Mouse (Mus musculus) B cell, adult 2 months (primary cell): ENCODE data around the gene Hcrtr1.

Experiments
- DNase-seq, 2 experiments: peaks; one replicate each; pipeline ENCODE4 v3.0.0; 2022

Gene Hcrtr1

DNA sequence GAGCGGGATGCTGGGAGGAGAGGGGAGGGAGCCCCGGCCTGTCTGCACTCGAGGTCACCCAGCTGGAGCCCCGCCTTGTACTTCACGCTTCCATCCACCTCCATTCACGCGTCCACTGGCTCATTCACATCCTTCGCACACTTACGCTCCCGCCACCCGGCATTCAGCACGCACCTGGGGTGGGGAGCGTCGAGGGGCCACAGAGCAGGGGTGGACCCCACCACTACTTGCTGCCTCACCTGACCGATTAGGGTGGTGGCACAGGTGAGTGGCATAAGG lies at the start of gene Hcrtr1:
TSS of gene Hcrtr1 (minus strand) at position 146 of the 279 bp plus-strand sequence.
- DNase-seq = no peak

DNA sequence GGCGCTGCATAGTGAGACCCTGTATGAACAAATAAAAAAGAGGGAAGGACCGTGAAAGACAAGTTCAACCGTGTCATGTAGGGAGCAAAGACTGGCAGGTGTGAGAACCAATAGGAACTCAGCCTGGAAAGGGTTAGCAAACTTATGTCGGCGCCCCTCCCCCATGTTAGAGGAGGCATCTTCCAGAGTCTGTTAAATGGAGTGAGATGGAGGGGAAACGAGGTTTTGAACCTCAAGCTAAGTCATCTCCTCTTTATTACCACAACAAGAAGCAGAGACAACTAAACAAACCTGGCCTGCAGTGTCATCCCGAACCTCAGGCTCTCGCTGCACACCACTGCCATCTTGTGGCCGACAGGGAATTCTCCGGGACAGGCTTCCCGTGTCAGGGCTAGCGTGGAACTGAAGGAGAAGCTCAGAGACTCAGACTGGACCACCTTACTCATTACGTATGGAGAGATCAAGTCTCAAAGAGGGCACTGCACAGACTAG lies 49.7 kb upstream of the Hcrtr1 start:
- peak; percentile 72 to 75 for DNase-seq

DNA sequence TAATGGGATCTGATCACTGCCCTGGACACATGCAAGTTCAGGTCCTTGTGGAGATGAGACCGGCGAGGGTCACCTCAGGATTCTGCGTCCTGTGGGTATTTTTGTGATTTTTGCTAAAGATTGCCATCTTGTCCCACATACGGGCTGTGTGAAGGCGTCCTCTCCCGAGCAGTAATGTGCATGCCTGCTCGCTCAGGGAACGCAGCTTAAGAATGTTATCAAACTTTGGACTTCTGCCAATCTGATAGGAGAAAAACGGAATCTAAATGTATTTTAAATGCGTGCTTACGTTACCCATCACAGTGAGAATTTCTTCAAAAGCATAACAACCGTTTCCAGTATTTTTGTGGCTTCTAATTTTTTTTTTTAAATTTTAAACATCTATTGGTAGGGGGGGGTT lies 47.7 kb upstream of the Hcrtr1 start:
- no peak for DNase-seq

DNA sequence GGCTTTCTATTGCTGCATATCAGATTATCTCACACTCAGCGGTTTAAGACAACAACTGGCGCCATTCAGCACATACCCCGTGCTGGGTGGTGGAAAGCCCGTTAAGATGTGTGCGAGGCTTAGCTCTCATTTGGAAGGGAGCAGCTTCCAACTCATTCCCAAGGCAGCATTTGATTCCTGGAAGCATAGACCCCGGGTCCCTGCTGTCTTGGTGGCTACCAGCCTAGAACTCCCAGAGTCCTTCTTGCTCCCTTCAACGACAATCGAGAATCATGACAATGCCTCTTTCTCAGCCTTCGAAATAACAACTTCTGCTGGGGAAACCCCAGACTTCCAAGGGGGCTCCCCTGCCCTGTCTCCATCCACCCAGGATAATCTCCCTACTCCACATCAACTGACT lies 47.3 kb upstream of the Hcrtr1 start:
- no peak for DNase-seq

DNA sequence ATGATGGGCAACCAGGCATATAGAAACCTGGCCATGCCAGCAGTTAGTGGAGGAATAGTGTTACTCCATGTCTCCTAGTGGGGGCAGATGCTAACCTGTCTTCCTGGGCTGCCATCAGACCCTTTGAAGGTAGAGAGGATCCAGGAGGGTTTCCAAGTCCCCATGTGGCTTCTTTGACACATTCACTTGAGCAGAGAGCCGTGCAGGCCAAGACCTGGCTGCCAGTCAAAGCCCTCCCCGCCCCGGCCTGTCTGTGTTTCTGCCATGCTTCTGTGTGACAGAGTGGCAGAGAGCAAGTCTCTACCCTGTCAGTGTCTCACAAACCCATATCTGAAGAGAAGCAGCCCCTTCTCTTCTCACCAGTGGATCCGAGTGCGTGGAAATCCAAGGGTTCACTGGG lies 44.7 kb upstream of the Hcrtr1 start:
- no peak for DNase-seq

DNA sequence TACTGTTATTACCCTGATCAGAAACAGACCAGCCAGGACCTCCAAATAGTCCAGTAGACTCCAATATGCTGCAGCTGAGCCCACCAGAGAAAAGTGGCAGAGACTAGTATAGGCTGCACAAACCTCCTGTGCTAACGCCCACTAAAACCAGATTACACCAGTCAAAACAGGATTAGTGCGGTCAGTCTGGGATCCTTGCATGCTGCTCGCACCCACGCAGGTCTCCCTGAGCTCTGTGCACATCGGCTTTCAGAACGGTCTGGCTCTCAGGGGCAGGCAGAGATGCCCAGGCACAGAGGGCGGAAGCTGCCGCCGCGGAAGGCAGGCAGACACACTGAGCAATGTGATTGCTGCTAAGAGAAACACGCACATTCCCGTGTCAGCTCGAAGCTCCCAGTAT lies 43.9 kb upstream of the Hcrtr1 start:
- DNase-seq = no peak

DNA sequence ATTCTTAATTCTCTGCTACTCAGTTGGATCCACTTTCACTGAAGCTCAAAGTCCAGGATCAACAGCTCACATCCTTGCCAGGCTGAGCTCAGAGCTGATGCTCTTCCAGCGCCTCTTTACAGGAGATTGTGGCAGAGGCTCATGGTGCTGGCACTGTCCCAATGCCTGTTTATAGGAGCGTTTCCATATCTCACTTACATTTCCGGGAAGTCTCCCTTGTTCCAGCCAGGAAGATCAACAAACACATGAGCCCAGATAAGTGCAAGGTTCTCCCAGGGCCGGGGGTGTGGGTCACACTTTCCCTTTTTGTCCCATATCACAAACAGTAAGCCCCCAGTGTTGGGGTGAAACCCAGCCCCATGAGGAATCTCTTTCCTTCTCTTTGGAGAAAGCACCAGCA lies 42.7 kb upstream of the Hcrtr1 start:
- DNase-seq = no peak

DNA sequence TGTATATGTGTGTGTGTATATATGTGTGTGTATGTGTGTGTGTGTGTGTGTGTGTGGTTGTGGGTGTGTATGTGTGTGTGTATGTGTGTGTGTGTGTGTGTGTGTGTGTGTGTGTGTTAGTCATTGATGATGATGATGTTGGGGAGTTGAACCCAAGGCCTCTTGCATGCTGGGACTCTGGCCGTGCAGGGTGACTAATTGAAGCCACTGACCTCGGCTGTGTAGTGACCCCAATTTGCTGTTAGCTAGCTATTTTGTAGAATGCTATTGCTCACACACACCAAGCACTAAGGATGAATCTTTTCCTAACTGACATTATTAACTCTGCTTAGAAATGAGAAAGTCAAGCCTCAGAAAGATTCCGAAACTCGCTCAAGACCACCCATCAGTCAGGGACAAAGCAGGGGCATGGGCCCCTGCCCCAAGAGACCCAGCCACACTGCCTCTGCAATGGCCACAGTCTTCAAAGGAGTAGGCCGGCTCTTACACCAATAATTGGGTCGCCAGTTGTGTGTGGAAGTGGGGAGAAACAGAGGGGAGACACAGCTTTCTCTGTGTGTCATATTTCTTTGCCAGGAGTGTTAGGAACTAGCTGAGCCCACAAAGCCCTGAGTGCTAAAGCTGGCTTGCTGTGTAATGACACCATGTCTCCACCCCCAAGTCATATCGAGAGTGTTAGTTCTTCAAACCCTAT lies 41.9 kb upstream of the Hcrtr1 start:
- no peak for DNase-seq

DNA sequence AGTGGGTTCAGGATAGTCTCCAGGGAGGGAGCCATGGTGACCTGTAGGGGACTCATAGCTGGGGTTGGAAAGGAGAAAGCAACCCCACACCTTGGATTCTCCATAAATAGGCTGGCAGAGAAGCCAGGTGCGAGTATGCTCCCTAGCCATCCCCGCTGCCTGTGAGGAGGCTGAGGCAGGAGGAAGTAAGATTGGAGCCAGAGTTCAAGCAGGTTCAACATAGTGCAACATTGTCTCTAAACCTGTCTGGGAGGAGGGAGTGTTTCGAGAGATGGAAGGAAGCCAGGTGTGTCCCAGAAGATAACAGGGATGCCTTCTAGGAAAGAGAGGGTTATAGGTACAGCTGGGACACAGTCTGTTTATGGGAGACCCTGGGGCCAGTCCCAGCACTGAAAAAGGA lies 40.7 kb upstream of the Hcrtr1 start:
- DNase-seq = no peak

DNA sequence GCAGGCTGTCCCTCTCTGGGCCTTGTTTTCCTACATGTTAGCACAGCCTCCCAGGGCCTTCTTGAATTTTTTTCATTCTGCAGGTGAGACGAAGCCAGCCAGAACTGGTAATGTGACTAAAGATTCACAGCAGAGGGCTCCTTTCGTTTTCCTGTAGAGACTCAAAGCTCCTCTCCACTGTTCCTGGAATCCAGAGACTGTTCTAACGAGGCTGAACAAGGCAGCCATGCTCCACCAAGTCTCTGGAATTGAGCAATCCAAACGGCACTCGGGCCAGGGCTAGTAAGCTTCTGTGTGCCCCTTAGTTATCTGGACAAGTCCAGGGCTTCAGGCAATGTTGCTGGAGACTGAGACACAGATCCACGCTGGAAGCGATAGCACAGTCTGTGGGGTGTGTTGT lies 38.4 kb upstream of the Hcrtr1 start:
- no peak for DNase-seq

DNA sequence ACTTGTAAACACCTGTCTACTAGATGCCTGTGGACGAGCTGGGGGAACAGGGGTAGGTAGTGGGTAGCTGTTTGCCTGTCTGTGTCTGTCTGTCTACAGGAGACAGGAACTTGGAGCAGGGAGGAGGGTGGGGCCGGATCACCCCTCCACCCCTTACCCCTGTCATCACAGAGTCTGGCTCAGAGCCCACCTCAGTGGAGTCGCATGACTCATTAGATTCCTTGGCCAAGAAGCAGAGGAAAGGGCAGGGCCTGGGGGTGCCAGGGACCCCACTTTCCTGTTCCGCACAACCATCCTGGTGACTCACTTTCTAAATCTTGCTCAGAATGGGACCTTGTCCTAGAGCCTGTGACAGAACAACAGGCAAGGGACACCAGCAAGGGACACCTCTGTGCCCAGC lies 37.9 kb upstream of the Hcrtr1 start:
- DNase-seq = no peak

DNA sequence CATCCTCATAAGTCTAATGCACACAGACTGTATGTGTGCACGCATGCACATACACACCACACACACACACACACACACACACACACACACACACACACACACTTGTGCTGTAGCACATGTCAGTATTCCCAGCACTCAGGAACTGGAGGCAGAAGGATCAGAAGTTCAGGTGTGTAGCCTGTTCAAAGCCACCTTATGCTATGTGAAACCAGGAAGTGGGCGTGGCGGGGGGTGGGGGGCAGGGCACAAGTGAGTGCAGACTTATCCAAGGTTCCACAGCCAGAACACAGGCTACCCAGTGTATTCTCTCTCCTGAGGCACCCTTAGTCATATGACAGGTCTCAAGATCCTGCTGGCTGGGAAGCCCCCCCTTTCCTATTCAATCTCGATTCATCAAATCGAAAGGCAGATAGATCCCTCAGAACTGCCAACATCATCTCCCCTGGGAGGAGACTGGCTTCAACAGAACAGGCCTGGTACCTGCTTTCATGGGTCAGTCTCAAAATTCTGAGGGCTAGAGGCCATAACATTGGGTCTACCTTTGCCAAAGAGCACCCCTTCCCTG lies 37.1 kb upstream of the Hcrtr1 start:
- no peak for DNase-seq

DNA sequence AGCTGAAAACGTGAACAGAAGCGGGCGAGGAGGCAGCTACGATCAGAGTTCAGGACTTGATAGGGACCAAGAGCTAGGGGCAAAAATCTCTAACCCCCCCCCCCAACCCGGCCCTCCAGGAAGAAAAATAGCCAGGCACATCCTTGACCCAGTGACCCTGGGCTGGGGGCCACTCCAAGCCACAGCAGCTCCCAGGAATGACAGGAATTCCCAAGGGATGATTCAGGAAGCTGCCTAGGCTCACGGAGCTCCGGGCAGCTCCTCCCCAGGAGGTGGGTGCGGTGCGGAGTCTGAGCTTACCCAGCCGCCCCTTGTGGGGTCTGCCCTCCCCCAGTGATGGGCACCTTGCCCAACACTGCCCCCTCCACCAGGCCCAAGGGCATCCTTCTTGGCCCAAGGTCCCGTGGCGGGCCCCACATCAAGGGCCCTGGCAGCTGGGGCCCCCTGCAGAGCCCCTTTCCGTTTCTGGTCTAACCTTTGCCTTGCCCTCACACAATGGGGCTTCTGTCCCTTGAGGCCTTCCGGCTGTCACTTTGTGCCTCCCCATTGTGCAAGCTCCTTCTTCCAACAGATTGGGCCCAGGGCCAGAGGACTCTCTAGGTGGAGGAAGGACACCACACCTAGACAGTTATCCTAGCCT lies 36.0 kb upstream of the Hcrtr1 start, which contains the start of gene Tinagl1:
TSS of gene Tinagl1 (minus strand) at position 51 of the 640 bp plus-strand sequence.
- no peak for DNase-seq

DNA sequence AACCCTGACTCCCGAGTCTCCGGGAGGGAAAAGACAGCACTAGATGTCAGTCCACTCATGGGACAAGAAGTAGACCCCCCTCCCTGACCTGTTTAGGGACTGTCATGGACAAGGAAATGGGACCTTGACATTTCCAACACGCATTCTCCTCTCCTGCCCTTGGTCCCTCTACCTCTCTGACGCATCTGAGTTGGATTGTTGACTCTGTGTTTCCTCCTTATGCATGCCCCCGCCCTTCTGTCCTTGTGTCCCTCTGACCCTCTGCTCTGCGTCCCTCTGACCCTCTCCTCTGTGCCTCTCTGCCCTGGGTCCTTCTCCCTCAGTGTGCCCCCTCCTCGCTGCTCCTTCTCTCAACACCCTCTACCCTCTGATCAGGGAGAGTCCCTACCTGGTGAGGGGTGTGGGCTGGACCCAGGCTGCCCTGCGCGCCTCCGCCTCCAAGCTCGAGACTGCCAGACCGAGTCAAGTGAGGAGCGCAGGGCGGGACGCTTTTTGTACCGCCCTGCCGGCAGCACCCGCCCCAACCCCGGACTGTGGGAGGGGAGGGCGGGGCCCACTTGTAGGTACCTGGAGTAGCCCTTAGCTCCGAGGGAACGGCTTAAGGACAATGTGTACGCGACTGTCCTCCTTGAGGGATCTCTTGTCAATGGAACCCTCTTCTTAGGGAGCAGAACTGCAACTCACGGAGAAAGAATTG lies 35.3 kb upstream of the Hcrtr1 start:
- peak in 1 of 2 experiments; percentile 4 for DNase-seq

DNA sequence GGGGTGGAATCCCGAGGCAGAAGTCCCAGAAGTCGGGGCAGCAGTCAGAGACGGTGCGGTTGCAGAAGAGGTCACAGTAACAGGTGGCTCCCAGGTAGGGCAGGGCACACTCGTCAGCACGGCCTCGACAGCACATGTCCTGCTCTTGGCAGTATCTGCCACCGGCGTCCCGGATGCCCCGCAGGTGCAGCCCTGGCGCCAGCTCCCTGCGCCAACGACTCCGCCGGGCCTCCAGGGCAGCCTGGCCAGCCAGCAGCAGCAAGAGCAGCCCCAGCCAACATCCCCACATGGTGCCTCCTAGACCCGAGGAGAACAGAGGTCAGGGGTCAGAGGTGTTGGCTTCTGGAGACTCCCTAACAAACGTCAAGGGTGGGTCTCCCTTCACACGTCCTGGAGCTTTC lies 34.8 kb upstream of the Hcrtr1 start:
- DNase-seq = no peak

DNA sequence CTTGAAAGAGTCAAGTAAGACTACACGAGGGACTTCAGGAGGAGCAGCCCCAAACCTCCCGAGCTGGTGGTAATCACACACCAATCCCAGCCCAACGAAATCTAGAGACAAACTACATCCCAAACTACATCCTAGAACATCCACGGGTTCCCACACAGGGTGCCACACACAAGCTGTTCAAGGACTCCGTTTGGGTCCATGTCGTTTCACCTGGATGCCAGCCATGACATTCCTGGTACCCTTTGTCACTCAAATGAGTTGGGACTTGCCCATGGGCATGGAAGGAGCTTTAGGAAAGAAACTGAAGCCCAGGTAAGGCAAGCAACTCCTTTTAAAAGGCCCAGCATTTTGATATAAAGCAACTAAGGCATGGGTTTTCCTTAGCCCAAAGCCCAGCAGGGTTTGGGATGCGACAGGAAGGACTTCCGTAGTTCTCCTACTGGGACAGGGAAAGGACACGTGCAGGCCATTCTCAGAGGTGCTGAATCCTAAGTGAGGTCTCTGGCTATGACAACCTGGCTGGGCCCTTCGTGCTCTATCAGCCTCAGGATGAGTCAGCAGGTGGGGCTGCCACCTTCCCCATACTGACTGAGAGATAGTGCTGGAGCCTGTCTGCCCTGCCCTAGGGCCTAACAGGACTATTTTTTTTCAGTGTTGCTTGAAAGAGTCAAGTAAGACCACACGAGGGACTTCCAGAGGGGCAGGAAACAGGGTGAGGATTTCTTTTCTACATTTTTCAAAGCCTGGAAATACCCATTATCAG lies 34.1 kb upstream of the Hcrtr1 start:
- DNase-seq = no peak

DNA sequence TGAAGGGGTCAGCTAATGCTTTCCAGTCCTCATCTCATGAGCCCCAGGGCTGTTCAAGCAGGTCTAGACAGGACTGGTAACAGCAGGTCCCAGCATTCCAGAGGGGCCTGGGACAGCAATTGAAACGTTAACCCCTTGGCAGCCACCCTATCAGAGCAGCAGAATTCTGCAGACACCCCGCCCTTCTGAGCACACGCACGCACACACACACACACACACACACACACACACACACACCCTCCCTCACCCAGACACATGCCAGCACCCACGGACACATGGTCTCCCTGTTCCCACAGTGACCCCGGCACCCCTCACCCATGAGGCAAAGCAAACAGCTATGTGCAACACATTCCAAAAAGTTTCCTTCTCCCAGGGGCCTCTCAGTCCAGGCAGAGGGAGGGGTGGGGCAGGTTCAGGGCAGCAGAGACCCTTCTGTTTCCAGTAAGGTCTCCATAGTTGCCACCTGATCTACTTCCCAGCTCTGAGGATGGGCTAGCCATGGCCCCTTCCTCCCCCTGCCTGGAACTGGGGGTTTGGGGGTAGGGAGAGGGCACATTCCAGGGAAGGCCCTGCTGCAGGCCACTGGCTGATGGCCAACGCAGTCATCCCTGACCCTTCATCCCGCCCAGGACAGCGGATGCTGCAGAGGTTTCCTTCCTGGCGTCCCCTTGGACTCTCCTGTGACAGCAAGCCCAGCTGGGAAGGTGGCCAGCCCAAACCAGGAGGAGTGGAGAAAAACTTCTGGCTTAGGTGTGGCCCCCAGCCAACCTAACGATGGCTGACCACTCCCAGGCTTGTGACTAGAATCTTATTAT lies 33.0 kb upstream of the Hcrtr1 start:
- DNase-seq = no peak

DNA sequence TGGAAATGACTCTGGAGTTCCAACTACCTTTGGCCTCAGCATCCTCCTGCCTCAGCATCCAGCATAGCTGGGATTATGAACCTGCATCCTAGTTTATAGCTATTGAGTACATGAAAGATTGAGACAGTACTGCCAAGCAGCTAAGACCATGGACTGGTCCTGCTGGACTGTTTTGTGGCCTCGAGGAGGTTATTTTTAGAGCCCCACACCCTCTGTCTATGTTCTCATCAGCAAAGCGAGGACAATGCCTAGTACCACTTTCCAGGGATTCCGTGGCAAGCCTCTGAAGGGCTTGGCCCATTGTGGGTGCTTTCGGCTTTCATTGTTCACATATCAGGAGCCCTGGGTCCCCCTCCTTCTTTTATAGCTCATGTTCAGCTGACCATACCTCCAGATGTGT lies 31.2 kb upstream of the Hcrtr1 start:
- DNase-seq = no peak

DNA sequence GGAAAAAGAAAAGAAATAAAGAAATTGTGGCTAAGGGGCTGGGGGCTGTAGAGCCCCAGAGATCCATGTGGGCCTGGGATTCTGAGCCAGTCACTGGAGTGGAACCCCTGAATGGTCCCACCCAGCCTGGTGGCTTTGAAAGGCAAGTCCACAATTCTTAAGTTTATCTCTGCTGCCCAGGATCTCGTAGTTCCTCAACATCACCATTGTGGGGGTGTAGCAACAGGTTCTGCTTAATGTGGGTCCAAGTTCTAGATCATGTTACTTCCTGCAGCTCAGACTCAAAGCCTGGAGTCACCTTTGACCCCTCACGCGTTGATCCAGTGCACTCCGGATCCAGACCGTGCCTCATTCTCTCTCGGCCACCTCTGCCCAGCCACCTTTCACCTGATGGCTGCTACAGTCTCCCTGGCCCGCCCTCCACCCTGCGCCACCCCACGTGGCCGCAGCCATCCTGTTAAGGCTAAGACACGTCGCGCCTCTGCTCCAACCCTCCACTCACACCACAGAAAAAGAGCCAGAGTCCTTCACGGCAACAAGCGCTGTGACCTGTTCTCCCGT lies 30.3 kb upstream of the Hcrtr1 start:
- no peak for DNase-seq

DNA sequence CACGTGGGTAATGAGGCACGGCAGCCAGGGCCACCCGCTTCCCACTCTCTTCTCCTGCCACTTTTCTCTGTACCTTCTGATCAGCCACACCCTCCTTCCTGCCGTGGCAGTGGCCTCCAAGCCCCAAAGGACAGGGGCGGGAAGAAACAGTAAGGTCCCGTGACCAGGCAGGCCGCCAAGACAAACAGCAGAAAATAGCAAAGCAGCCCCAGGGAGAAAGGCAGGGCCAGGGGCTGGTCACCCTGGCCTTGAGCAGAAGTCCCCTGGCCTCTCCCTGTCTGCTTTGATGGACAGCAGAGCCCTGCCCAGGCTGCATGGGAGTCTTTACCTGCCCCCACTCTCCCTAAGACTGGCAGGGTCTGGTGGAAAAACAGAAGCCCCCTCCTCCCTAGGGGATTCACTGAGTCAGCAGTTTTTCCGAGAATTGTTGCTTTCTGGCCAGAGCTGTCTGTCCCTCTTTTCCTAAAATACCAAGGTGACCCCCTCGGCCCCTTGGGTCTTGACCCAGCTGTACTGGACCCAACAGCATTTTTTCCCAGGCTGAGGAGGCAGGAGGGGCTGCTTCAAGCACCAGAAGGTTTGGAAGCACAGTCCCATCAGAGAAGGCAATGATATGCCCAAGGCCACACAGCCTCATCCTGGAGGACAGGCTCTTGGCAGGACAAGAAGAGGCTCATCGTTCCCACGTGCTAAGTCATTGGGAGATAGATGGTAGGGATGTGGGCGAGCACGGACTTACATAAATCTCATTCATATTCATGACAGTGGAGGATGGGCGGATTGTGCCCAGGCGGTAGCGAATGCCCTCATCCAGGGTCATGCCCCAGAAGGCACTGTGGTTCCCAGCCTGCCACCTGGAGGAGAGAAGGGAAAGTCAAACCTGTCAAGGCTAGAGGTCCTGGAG lies 29.4 kb upstream of the Hcrtr1 start:
- DNase-seq = no peak

DNA sequence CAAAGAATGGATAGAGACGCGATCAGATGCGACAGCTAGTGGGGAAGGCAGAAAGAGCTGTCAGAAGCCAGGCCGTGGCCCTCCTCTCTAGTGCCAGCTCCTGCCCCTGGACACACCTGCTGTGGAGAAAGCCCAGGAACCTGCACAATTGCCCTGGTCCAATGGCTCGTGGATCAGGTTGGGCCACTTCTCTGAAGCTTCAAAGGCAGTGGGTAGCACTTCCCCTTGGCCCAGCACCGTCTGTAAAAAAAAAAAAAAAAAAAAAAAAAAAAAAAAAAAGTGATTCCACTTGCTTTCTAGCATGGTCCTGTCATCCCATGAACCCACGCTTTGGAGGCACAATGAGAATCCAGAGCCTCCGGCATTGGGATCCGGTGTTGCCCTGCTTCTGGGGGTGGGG lies 28.7 kb upstream of the Hcrtr1 start:
- no peak for DNase-seq
